Mouse (Mus musculus) intestine, postnatal 0 days (tissue): ENCODE measurements around the gene Nr2e1. TPM values are rescaled to one million over a fixed set of nuclear protein-coding genes. Genes with fewer than 3 reads are reported as not detected.

Source experiments
- ATAC-seq: fragments of 200-750 bp; cut with Nextera tagmentation; 2 replicates; pipeline ENCODE4 v1.8.0; 2017; ENCODE audit warnings: mild to moderate bottlenecking, moderate TSS enrichment, moderate library complexity
- H3K27ac ChIP-seq: fragments of 300-500 bp; sonication (generic); 2 replicates; pipeline ENCODE4 v1.5.1; 2014; ENCODE audit warnings: mild to moderate bottlenecking, low read depth, low read length, moderate library complexity
- H3K27me3 ChIP-seq: fragments of 300-500 bp; sonication (generic); replicated peaks from 2 replicates; pipeline ENCODE4 v1.6.1; 2014; ENCODE audit warnings: low read length, mixed read lengths; ENCODE audit not compliant: control insufficient read depth, insufficient read depth
- H3K36me3 ChIP-seq: fragments of 300-500 bp; sonication (generic); 2 replicates; pipeline ENCODE4 v1.6.1; 2014; ENCODE audit warnings: mild to moderate bottlenecking, moderate library complexity; ENCODE audit not compliant: control insufficient read depth, insufficient read depth
- H3K4me1 ChIP-seq: fragments of 300-500 bp; sonication (generic); replicated peaks from 2 replicates; pipeline ENCODE4 v1.6.1; 2014; ENCODE audit warnings: antibody characterized with exemption, low read length, mixed read lengths; ENCODE audit not compliant: control insufficient read depth, insufficient read depth
- H3K4me2 ChIP-seq: fragments of 300-500 bp; sonication (generic); replicated peaks from 2 replicates; pipeline ENCODE4 v1.6.1; 2014; ENCODE audit warnings: low read depth, mild to moderate bottlenecking, moderate library complexity
- H3K4me3 ChIP-seq: fragments of 300-500 bp; sonication (generic); 2 replicates; pipeline ENCODE4 v1.5.1; 2014; ENCODE audit warnings: low read depth, low read length
- H3K9ac ChIP-seq: fragments of 300-500 bp; sonication (generic); 2 replicates; pipeline ENCODE4 v1.6.1; 2014; ENCODE audit warnings: mild to moderate bottlenecking, low read depth, low read length
- H3K9me3 ChIP-seq: fragments of 300-500 bp; sonication (generic); 2 replicates; pipeline ENCODE4 v1.6.1; 2016; ENCODE audit warnings: mixed run types; ENCODE audit not compliant: control insufficient read depth
- CTCF ChIP-seq: sonication (generic); IDR thresholded peaks from 2 replicates; pipeline ENCODE4 v1.5.1; 2016; ENCODE audit warnings: low read depth, mild to moderate bottlenecking, control low read depth, antibody characterized with exemption, moderate library complexity
- WGBS: fragments of 180-500 bp; shearing (Covaris S2); extraction: QIAGEN DNeasy Blood & Tissue Kit; methylation state at CpG from one replicate; pipeline ENCODE4 v1.1.7; 2014; 5-methylcytosine and 5-hydroxymethylcytosine counted together
- polyA plus RNA-seq: library from polyadenylated mRNA; unstranded; fragments of >200 nt; fragmentation: Nextera tagmentation; extraction: Ambion mirVana; gene quantifications from 2 replicates; pipeline ENCODE4 v1.2.1, GENCODE M21; 2015

Nr2e1 gene
- polyA plus RNA-seq = not detected in 2 replicates

DNA sequence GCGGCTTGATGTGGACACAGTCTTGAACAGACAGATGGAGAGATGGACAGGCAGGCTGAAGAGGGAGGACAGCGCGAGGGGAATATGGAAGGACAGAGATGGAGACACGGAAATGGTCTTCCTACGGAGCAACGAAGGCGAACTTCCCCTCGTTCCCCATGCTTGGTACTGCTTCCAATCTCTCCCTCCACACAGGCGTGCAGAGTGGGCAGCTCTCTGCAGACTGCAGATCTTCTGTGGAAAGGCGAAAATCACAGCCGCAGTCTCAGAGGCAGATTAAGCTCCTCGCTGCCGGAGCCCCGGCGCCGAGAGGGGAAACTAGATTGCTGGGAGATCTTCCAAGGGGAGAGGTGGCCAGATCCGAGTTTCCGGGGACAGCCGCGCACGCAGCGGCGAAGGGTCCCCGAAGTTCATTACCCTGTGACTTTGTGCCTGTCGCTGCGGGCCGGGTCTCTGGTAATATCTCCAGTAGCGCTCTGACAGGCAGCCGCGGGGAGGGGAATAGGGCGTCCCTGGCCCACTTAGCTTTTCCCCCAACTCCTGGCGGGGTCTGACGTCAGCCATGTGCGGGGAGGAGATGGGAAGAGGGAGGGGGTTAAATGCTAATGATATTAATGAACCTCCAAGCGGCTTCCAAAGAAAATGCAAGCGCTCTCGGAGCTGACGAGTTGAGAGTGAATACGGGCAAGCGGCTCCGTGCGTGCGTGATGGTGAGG lies at the start of gene Nr2e1, which contains the start of gene Ostm1:
Nr2e1 (minus strand) TSS at position 476 of the 716 bp plus-strand sequence.
Ostm1 (plus strand) TSS at position 666 of the 716 bp plus-strand sequence.
- Histone ChIP-seq H3K27me3 (peaks cover 89% of the 10 kb centered on the region), H3K9me3 (no peaks in the 10 kb centered on the region), H3K27ac (no peak within 1 kb of the TSS), H3K4me1 (no peaks in the 10 kb centered on the region), H3K4me2 (peak within 1 kb of the TSS; percentile 27), H3K9ac (no peak within 1 kb of the TSS), H3K36me3 (no peaks in the 10 kb centered on the region), H3K4me3 (peak within 1 kb of the TSS; percentile 1; the same call in 1 of the 2 replicates)
- under 1% methylated on average over 43 of the region's 43 CpGs for WGBS
- no peak for TF ChIP-seq CTCF
- ATAC-seq = no peak

DNA sequence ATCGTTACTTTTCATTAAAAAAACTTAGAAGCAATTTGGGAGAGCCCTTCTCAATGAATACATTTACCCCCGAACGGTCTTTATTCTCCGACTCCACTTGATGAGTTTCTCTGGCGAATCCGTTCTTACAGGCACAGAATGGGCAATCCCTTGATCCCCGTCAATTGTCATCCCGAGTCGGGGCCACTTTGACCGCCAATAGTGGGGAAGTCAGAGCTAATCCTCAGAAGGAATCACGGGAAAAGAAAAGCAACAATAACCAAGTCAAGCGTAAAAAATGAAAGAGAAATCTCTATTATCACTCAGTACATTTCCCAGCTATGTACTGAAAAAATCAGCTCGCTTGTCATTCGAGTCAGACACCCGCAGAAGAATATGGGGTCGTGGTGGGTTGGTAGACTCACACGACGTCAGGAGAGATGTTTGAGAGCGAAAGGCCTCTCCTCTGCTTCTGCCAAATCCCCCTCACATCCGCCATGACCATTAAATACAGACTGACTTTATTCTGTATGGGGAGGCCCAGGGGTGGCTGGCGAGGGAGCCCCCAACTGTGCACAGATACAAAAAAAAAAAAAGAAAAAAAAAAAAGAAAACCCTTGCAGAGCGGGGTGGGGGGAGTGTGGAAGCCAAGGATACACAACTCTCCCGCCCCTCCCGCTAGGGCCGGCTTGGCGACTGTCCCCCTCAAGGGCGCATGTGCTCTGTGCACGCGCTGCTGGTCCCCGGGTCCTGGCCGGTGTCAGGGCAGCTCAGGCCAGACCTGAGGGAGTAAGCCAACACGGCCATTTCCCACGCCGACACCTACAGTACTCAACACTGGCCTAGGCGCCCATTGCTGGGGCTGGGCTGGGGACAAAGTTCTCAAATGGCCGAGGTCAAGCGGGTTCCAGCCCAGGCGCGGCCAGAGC lies 49.3 kb upstream of the Nr2e1 start:
- TF ChIP-seq CTCF = no peak
- no peak for ATAC-seq
- Histone ChIP-seq H3K4me1 (peaks cover 14% of the 10 kb centered on the region; the same call in 1 of the 2 replicates), H3K36me3 (no peaks in the 10 kb centered on the region), H3K9me3 (no peaks in the 10 kb centered on the region), H3K9ac (no peak overlapping the region), H3K4me2 (peak overlapping the region; percentile 73), H3K4me3 (peak overlapping the region; percentile 47), H3K27me3 (peaks cover 100% of the 10 kb centered on the region), H3K27ac (no peak overlapping the region)
- 2% methylated on average over 39 of the region's 39 CpGs for WGBS

DNA sequence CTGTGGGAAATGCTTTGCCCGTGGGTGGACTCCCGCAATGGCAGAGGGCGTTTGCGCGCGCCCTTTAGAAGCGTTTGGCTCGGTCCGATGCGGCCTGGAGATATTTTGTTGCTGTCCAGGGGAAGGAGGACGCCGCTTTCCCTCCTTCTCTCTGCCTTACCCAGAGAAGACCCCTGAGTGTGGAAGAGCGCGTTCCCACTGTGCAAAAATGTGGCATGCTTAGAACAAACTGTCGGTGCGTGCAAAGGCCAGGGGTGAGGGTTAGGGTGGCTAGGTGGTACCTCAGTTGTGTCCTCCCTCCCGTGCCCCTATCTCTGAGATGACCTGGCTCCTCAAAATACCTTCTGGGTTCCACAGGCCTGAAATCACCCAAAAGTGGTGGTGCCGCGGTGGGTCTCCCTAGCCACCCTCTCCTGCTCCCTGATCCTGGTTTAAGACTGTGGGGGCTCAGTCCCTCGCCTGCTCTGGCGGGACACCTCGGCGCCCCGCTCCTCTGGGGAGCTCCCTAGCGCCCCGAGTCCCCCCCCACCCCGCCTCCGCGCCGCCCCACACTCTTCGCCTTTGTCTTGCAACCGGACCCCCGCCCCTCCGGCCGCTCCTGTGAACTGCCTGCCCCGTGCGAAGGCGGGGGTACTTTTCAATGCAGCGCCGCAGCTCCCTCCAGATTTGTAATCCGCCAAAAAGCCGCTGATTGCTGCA lies 48.5 kb upstream of the Nr2e1 start:
- Histone ChIP-seq H3K9me3 (no peaks in the 10 kb centered on the region), H3K9ac (no peak overlapping the region), H3K27me3 (peaks cover 99% of the 10 kb centered on the region), H3K4me2 (peak overlapping the region; percentile 73), H3K36me3 (no peaks in the 10 kb centered on the region), H3K27ac (no peak overlapping the region), H3K4me1 (peaks cover 14% of the 10 kb centered on the region; the same call in 1 of the 2 replicates), H3K4me3 (peak overlapping the region; percentile 47)
- 1% methylated on average over 42 of the region's 42 CpGs for WGBS
- TF ChIP-seq CTCF = no peak
- ATAC-seq = no peak

DNA sequence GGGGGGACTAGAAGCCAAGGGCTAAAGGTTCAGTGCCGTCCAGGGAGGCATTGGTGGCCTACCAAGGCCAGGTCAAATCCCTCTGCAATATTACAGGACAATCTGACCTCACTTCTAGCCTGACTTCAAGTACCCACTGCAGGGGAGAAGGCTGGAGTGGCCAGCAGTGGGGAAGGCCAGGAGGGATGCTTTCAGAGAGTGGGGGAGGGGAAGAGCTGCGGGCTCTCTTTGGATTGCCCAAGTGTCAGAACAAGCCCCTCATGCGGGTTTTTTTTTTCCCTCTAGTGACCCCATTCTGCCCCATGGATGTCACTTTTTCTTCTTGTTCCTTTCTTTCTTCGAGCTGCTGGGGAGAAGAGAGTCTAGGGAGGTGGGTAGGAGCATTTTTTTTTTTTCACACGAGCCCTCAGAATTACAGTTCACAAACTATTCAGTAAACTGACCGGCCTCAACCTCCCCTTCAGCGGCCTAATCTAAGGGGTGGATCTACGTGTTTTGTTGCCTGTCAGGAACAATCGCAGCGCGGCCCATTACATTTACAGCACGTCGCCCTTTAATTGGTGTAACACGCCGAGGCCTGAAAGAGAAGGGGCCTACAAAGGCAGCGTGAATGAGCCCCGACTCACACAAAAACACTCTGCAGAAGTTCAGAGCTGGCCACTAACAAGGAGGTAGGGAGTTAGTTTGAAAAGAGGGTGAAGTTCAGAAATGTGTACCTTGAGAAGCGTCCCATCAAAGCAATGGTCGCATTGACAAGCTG lies 47.3 kb upstream of the Nr2e1 start:
- H3K36me3 ChIP-seq = no peaks in the 10 kb centered on the region
- peaks cover 11% of the 10 kb centered on the region; the same call in 1 of the 2 replicates for H3K4me1 ChIP-seq
- no peak overlapping the region for H3K27ac ChIP-seq
- WGBS = 9% methylated on average over 19 of the region's 19 CpGs
- H3K27me3 ChIP-seq = peaks cover 88% of the 10 kb centered on the region
- H3K4me2 ChIP-seq = no peak overlapping the region
- no peak for ATAC-seq
- H3K9ac ChIP-seq = no peak overlapping the region
- H3K4me3 ChIP-seq = no peak overlapping the region
- H3K9me3 ChIP-seq = no peaks in the 10 kb centered on the region
- no peak for TF ChIP-seq CTCF

DNA sequence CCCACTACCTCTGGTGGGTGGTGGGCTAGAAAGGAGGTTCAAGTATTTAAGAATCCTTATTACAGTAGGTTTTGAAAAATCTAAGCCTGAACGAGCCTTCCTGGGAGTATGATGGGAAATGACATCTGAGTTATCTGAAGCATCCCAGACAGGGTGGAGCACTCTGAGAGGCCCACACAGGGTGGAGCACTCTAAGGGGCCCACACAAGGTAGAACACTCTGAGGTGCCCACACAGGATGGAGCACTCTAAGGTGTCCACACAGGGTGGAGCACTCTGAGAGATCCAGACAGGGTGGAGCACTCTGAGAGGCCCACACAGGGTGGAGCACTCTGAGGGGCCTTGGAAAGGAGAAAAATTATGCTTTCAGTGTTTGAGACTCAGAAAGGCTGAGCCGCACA lies 42.5 kb upstream of the Nr2e1 start:
- H3K9ac ChIP-seq = no peak overlapping the region
- no peak for ATAC-seq

More for the DNA sequence above, 42.5 kb upstream of the Nr2e1 start:
- Histone ChIP-seq H3K27me3 (peaks cover 39% of the 10 kb centered on the region), H3K27ac (no peak overlapping the region), H3K4me1 (no peaks in the 10 kb centered on the region), H3K4me3 (no peak overlapping the region), H3K36me3 (no peaks in the 10 kb centered on the region), H3K4me2 (no peak overlapping the region), H3K9me3 (no peaks in the 10 kb centered on the region)
- no peak for TF ChIP-seq CTCF
- WGBS = 66% methylated on average over 2 of the region's 2 CpGs
